ENCODE assay signal across 8 mouse cellular contexts in genomic region chr7:75134710-75135617, GRCm38 (mm10).
DNase-seq lines count a peak whose midpoint lies in the region; ATAC-seq and TF ChIP-seq lines count a peak whose summit lies in the region.

No protein-coding gene starts in this region.

- peak in 1 of 2 experiments; percentile 18 for DNase-seq in heart, adult 2 months
- no peak for DNase-seq in heart, embryonic 10.5 days (ENCODE audit: low spot score)
- DNase-seq in A20 (ENCODE audit: low read depth, low spot score), result peak; percentile 48
- DNase-seq in adrenal gland, postnatal 25 days, result peak; percentile 33
- peak; percentile 41 for DNase-seq in embryonic facial prominence, embryonic 10.5 days (ENCODE audit: low spot score)
- DNase-seq in midbrain, embryonic 10.5 days (ENCODE audit: low spot score), result peak; percentile 33

- TF ChIP-seq POLR2A in heart, adult 2 months (IDR thresholded peaks at IDR 0.05; ENCODE audit: insufficient read depth, low read depth, low read length), result no peak

- H3K4me3 ChIP-seq in heart, adult 2 months, result no peak overlapping the region
- no peak overlapping the region for H3K4me3 ChIP-seq in heart, embryonic 10.5 days
- H3K4me3 ChIP-seq in embryonic facial prominence, embryonic 10.5 days, result no peak overlapping the region
- no peak overlapping the region for H3K4me3 ChIP-seq in midbrain, embryonic 10.5 days
- no peak overlapping the region for H3K4me3 ChIP-seq in stomach, embryonic 16.5 days (replicated peaks; ENCODE audit: low read length)

- no peak overlapping the region for H3K27ac ChIP-seq in heart, adult 2 months
- no peak overlapping the region for H3K27ac ChIP-seq in heart, embryonic 10.5 days
- H3K27ac ChIP-seq in embryonic facial prominence, embryonic 10.5 days (replicated peaks), result no peak overlapping the region
- no peak overlapping the region for H3K27ac ChIP-seq in midbrain, embryonic 10.5 days (replicated peaks)
- no peak overlapping the region for H3K27ac ChIP-seq in stomach, embryonic 16.5 days (ENCODE audit: low read length)

- no peaks in the 10 kb centered on the region for H3K79me2 ChIP-seq in heart, adult 2 months (replicated peaks; ENCODE audit: control insufficient read depth, insufficient read depth, low read length)

- H3K4me2 ChIP-seq in stomach, embryonic 16.5 days (ENCODE audit: low read depth, low read length), result no peak overlapping the region

- TF ChIP-seq CTCF in heart, adult 2 months (IDR thresholded peaks at IDR 0.05), result peak; percentile 65

- H3K27me3 ChIP-seq in heart, adult 2 months (ENCODE audit: control insufficient read depth, insufficient read depth, low read length), result no peaks in the 10 kb centered on the region
- no peaks in the 10 kb centered on the region for H3K27me3 ChIP-seq in heart, embryonic 10.5 days (ENCODE audit: insufficient read depth, poor library complexity, severe bottlenecking)
- H3K27me3 ChIP-seq in embryonic facial prominence, embryonic 10.5 days (replicated peaks; ENCODE audit: low read depth, poor library complexity, severe bottlenecking), result peaks cover 7% of the 10 kb centered on the region; the same call in 1 of the 2 replicates
- peaks cover 7% of the 10 kb centered on the region; the same call in 1 of the 2 replicates for H3K27me3 ChIP-seq in midbrain, embryonic 10.5 days (ENCODE audit: low read depth, poor library complexity, severe bottlenecking)
- H3K27me3 ChIP-seq in stomach, embryonic 16.5 days (ENCODE audit: control insufficient read depth, insufficient read depth, low read length), result no peaks in the 10 kb centered on the region

- peak; percentile 50 for ATAC-seq in inflammation-experienced regulatory T-cells, adult 6 months
- ATAC-seq in stomach, embryonic 16.5 days (ENCODE audit: insufficient read depth, low FRiP score), result peak; percentile 21; the same call in 1 of the 2 replicates

- no peaks in the 10 kb centered on the region for H3K4me1 ChIP-seq in heart, adult 2 months (ENCODE audit: control insufficient read depth, insufficient read depth, low read length)
- peaks cover 12% of the 10 kb centered on the region; the same call in 1 of the 2 replicates for H3K4me1 ChIP-seq in heart, embryonic 10.5 days
- H3K4me1 ChIP-seq in embryonic facial prominence, embryonic 10.5 days, result peaks cover 7% of the 10 kb centered on the region; the same call in 1 of the 2 replicates
- H3K4me1 ChIP-seq in midbrain, embryonic 10.5 days, result 0 out of 2 replicates have a peak, but pooled peaks cover 3% of the 10 kb centered on the region
- no peaks in the 10 kb centered on the region for H3K4me1 ChIP-seq in stomach, embryonic 16.5 days (ENCODE audit: control insufficient read depth, insufficient read depth, low read length)

- WGBS in heart, adult 2 months, result 28% methylated on average over 15 of the region's 15 CpGs
- 24% methylated on average over 15 of the region's 15 CpGs for WGBS in heart, embryonic 10.5 days
- WGBS in embryonic facial prominence, embryonic 10.5 days, result 26% methylated on average over 15 of the region's 15 CpGs
- 33% methylated on average over 15 of the region's 15 CpGs for WGBS in midbrain, embryonic 10.5 days
- 26% methylated on average over 14 of the region's 15 CpGs for WGBS in stomach, embryonic 16.5 days

- no peaks in the 10 kb centered on the region for H3K9me3 ChIP-seq in heart, embryonic 10.5 days
- no peaks in the 10 kb centered on the region for H3K9me3 ChIP-seq in embryonic facial prominence, embryonic 10.5 days
- H3K9me3 ChIP-seq in midbrain, embryonic 10.5 days (replicated peaks), result no peaks in the 10 kb centered on the region
- no peaks in the 10 kb centered on the region for H3K9me3 ChIP-seq in stomach, embryonic 16.5 days (replicated peaks; ENCODE audit: control insufficient read depth, low read length)

- H3K9ac ChIP-seq in heart, adult 2 months (ENCODE audit: low read depth, low read length), result no peak overlapping the region
- no peak overlapping the region for H3K9ac ChIP-seq in stomach, embryonic 16.5 days (ENCODE audit: low read length)

- TF ChIP-seq EP300 in heart, adult 2 months (IDR thresholded peaks at IDR 0.05; ENCODE audit: insufficient read depth, low read depth, low read length), result no peak

- no peaks in the 10 kb centered on the region for H3K36me3 ChIP-seq in heart, adult 2 months (ENCODE audit: control insufficient read depth, insufficient read depth, low read length)
- no peaks in the 10 kb centered on the region for H3K36me3 ChIP-seq in heart, embryonic 10.5 days
- no peaks in the 10 kb centered on the region for H3K36me3 ChIP-seq in embryonic facial prominence, embryonic 10.5 days (replicated peaks)
- H3K36me3 ChIP-seq in midbrain, embryonic 10.5 days, result no peaks in the 10 kb centered on the region
- no peaks in the 10 kb centered on the region for H3K36me3 ChIP-seq in stomach, embryonic 16.5 days (ENCODE audit: control insufficient read depth, insufficient read depth, low read length)

- intact Hi-C loops in heart, adult 2 months (cut with DNase I), result loop anchor here (1.0 to 10.0 kb wide), 3 partner anchors 231 to 750 kb away; no protein-coding TSS in a partner anchor
